Mouse (Mus musculus) testis, postnatal 10 days (tissue): Measurements from ENCODE around the gene Mia3.
A peak's percentile ranks its signal among the peaks of the same experiment; 100 is the strongest.
"Not testable (repeated sequence)": the region's sequence is repeated elsewhere in the genome, so short reads cannot be mapped to it uniquely, and the experiment has no call there.

Experiments used
- DNase-seq: peaks from one replicate; pipeline ENCODE4 v3.0.0; 2021; ENCODE audit warnings: low spot score

Mia3 gene

GRCm38 (mm10) chr1:183369427-183370014 is at the start of gene Mia3:
Gene Mia3 (minus strand): TSS chr1:183369553.
- DNase-seq: peak; percentile 95

- no peak for DNase-seq
These were observed 48.5 kb upstream of the Mia3 start, which contains the start of gene Hhipl2 for GRCm38 (mm10) chr1:183417873-183418272. Gene Hhipl2 (plus strand): TSS chr1:183418215.

- DNase-seq: no peak
These were observed 44.9 kb upstream of the Mia3 start for GRCm38 (mm10) chr1:183414081-183414727.

DNA sequence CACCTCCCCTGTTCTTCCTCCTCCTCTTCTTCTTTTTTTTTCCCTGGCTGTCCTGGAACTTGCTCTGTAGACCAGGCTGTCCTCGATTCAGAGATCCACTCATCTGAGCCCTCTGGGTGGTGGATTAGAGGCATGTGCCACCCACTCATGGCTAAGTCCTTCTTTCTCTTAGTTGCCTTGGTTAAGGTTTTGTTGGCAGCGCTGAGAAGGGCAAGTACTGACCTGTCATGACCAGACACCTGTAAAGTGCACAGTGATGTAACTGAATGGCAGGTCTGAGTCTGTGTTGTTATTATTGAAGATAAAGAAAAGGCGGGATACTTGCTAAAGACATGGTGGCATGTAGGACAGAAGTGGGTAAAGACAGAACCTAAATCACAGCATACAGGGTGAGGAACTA is 34.0 kb upstream of the Mia3 start:
- no peak for DNase-seq

- DNase-seq: peak; percentile 94
These were observed 19.4 kb upstream of the Mia3 start, which contains the start of gene Taf1a for GRCm38 (mm10) chr1:183388426-183389406. Gene Taf1a (plus strand): TSS chr1:183388981.

- not testable (repeated sequence) for DNase-seq
These were observed 18.1 kb upstream of the Mia3 start for GRCm38 (mm10) chr1:183387421-183387820.

- DNase-seq: no peak
These were observed 13.3 kb upstream of the Mia3 start for GRCm38 (mm10) chr1:183382621-183383020.

- DNase-seq: no peak
These were observed 12.5 kb upstream of the Mia3 start for GRCm38 (mm10) chr1:183381816-183382215.

DNA sequence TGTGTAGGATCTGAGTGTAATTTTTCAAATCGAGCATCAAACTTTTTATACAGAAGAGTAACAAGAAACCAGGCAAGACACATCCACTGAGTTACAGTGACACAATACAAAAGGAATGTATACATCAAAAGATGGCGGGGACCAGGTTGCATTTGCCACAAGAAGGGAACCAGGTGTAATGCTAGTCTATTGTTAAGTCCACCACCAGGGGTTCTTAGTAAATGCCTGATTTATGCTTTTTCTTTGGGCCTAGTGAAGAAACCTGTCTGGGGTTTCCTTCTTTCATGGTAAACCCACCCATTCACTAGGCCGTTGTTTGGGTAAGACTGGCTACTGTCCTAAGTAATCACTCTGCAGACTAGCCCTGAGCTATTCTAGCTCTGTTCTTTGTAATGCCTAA is 10.0 kb upstream of the Mia3 start:
- DNase-seq: not testable (repeated sequence)

DNA sequence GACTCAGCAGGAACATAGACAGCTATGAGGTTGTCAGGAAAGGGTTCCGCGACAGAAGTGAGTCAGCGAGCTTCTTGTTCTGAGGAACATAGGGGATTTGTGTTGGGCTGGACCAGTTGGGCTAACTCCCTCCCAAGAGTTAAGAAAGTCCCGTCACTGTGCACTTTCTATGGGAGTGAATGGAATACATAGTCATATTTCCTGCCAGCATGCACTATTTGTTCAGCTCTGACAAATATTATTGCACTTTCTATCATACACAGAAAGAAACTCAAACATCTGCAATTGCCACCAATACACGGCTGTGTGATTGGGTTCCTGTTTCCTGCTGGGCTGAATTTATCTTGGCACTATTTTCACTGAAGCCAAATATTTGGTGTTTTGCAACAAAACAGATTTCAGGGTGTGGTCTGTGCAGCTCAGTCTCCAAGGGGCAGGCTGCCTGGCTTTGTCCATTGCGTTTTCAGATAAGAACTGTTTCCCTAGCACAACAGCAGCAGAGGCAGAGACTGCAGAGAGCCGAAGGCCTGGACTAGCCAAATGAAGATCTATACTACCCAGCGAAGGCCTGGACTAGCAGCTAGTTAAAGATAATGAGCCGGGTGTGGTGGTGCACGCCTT is 9.1 kb upstream of the Mia3 start:
- no peak for DNase-seq

- DNase-seq: no peak
These were observed 7.7 kb upstream of the Mia3 start for GRCm38 (mm10) chr1:183377045-183377444.

DNA sequence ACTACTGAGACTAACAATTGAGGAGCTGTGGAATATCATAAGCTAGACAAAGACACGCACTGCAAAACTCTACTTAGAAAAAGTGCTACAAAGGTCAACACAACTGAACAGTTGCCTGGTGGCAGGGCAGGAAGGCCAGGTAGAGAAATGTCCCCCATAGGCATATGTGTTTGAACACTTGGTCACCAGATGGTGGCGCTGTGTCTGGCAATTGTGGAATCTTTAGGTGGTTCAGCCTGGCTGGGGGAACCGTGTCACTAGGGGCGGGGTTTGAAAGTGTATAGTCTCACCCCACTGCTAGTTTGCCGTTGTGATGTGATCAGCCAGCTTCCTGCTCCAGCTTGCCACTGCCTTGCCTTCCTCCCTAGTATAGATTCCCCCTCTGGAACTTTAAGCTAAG is 5.4 kb upstream of the Mia3 start:
- DNase-seq: no peak

- peak; percentile 46 for DNase-seq
These were observed 552 bp downstream of the Mia3 start for GRCm38 (mm10) chr1:183368601-183369400.

DNA sequence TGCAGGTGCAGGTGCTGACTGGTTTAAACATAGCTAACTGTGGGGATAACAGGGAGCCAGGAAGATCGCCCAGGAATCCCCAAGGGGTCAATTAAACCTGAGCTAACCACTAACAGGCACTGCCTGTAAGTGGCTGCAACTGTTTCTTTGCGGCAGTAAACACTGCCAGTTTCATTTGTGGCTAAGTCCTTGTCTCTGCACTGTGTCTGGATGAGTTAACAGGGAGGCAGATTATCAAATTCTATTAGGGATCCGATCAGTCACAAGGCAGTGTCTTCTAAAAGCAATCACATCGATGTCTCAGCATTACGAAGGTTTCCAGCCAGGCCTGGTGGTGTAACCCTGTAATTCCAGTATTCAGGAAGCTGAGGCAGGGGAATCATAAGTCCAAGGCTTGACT is 3.0 kb downstream of the Mia3 start:
- no peak for DNase-seq

DNA sequence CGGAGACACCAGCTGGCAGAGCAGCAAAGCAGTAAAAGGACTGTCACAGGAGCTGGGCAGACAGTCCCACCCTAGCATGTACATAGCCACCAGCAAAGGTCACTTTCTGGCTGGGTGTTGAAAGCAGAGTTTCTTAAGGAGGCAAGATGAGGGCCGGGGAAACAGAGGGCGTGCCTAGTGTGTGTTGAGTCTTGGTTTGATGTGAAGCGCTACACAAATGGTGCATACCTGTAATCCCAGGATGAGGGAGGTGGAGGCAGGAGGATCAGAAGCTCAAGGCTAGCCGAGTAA is 5.8 kb downstream of the Mia3 start:
- no peak for DNase-seq

GRCm38 (mm10) chr1:183362729-183363576 is 6.4 kb downstream of the Mia3 start:
- DNase-seq: no peak

DNA sequence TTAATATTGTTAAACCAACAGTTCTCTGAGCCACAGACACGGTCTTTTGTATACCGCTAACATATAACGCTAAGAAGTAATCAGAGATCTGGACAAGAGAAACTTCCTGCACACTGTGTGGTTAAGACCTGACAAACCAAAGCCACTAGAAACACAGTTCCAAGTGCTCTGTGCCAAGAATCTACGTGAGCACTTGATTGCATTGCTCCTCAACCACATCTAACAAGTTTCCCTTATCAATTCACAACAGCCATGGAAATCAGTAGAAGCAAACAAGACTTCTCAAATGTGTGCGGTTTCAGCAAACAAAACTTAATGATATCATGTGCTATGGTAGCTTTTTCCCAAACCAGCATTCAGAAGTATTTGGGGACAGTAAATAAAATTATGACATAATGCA is 7.1 kb downstream of the Mia3 start:
- no peak for DNase-seq

DNA sequence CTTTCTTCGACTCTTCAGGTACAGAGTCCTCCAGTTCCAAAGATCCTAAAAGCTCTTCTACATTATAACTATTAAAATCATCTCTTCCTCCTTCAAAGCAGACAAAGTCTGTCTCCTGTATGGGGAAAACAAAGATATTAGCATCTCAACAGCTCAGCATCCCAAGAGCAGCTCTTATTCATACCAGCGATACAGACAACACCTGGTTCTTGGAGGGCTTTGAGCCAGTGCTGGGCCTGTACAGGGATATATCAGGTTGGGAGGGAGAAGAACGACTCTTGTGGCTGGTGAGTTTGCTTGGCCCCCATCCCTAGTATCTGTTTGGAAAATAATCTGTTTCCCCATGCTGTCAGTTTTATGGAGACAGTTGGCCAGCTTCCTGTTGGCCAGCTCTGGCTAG is 10.5 kb downstream of the Mia3 start:
- DNase-seq: peak; percentile 14

DNA sequence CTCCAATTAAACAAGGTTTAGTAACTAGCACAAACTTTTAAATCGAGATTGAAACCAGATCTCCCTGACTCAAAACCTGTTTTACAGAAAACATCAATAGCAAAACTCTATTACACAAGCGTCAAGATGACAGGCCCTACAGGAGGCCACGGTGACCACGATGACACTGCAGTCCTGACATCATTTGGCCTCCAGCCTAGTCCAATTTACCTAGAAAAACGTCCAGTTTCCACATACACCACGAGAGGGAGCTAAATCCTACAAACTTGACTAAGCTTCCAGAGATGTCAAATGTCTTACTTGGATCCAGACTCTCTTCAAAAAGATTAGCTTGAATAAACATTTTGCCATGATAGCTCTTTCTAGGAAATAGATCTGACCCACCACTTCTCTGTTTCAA is 19.5 kb downstream of the Mia3 start:
- DNase-seq: peak; percentile 66

GRCm38 (mm10) chr1:183345817-183346195 is 23.5 kb downstream of the Mia3 start:
- no peak for DNase-seq
